Mouse (Mus musculus): ENCODE results near the gene Btf3. TPM values are rescaled to one million over a fixed set of nuclear protein-coding genes. Genes with fewer than 3 reads are reported as not detected.

Btf3 gene
- total RNA-seq, 2 experiments from 2014 or later, result 873 to 1,501 TPM

DNA sequence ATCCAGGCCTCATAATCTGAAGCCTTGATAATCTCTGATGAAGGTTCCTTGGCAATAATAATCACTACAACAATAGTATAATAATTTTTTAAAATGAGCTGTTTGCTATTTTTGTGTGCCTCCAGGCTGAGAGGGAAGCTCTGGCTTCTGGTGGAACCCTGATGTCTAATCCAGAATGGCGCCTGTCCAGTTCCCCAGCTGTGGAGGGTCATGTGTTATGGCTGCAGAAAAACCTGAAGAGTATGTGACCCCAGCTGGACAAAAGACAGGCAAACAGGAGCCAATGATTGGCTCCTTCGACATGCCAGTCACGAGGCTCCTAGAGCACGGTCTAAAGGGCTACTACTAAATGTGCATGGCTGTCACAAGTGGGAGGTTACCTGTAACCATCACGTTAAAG, 23.7 kb upstream of the Btf3 start:
- no peak for ATAC-seq (ENCODE audit: poor library complexity, severe bottlenecking)

DNA sequence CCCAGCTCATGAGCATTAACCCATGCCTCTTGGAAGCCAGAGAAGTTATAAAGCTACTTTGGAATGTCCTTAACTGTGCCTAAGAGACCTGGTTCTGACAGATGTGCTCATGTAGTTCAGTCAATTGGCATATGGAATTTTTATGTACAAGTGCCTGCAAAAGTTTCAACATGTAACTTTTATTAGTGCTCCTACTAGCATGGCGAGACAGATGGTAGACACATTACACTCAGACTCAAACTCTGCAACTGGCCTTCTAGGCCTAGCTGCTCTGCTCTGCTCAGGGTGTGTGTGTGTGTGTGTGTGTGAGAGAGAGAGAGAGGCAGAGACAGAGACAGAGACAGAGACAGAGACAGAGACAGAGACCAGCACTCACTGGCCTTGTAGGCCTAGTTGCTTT, 19.4 kb upstream of the Btf3 start:
- ATAC-seq (ENCODE audit: poor library complexity, severe bottlenecking), result no peak

DNA sequence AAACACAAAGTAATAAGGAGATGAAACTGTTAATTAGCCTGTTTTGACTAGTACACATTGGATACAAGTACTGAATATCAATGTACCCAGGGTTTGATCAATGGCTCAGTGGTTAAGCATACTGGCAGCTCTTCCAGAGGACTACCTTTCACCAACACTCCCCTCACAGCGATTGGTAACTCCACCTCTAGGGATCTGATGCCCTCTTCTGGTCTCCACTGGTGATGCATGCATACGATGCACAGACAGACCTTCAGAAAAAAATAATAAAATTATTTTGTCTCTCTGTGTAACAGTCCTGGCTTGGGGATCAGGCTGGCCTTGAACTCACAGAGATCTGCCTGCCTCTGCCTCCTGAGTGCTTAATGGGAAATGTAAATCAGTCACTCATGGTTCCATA, 15.3 kb upstream of the Btf3 start:
- ATAC-seq (ENCODE audit: poor library complexity, severe bottlenecking), result peak; percentile 43; the same call in 1 of the 2 replicates

DNA sequence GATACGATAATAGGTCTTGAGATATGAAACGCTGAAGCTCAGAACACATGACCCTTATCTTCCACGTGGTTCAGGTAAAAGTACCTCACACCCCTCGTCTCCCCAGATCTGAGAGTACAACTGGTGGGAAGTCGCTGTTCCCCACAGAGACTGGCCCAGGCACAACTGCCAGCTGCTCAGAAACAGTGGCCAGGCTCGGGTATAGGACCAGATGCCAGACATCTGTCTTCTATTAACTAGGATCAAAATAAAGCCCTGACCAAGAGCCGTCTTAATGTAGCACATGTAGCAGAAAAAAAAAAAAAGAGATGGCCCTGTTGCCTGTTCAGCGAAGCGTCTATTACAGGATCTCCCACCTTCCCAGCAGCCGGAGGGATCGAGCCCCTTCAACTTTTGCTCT, 8.2 kb upstream of the Btf3 start:
- ATAC-seq (ENCODE audit: poor library complexity, severe bottlenecking), result no peak

DNA sequence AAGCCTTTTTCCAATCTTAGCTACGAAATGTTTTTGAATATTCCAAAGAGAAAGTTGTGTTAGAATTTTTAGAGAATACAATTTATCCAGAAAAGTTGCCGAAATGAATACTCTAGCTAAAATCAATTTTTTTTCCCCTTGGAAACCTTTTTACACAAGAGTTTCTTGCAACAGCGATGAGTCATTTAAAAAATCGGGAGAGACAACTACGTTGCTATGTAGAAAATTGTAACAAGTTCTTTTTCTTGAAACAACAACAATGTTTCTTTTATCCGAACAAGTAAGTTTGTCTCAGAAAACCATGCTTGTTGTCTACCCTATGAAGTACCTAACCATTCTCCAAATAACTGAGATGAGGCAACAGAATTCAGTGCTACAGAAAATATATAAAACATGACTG, 1.1 kb upstream of the Btf3 start:
- ATAC-seq (ENCODE audit: poor library complexity, severe bottlenecking), result no peak

DNA sequence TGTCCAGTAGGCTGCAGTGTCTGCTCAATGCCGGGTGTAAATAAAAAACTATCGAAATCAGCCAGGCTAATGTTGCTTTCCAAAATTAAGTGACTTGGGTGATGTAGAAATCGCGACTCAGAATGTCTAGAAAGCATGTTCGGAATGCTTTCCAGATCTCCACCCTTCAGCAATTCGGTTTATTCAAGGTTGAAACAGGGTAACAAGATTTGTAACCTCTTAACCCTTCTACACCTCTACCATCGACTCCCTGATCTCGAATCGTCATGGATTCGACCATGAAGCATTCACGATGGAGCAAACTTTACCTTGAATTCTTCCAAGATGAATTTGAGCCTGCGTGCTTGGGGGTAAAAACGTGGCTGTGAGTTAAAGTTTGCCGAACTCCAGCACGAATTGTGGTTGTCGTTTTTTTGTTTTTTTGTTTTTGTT, 456 bp upstream of the Btf3 start:
- peak; percentile 13 for ATAC-seq (ENCODE audit: poor library complexity, severe bottlenecking)

DNA sequence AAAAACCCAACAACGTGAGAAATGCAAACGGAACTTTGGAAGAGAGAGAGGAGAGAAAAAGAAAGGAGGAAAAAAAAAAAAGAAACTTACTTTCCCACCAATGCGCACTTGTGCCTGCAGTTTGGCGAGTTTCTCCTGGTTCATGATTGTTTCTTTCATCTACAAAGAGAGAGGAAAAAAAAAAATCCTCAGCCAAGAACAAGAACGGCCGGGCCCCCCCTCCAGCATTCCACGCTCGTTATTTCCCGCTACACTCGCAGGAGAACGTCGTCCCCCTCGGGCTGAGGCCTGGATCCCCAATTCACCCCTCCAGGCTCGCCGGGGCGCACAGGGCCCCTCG, 696 bp downstream of the Btf3 start:
- no peak for ATAC-seq (ENCODE audit: poor library complexity, severe bottlenecking)

DNA sequence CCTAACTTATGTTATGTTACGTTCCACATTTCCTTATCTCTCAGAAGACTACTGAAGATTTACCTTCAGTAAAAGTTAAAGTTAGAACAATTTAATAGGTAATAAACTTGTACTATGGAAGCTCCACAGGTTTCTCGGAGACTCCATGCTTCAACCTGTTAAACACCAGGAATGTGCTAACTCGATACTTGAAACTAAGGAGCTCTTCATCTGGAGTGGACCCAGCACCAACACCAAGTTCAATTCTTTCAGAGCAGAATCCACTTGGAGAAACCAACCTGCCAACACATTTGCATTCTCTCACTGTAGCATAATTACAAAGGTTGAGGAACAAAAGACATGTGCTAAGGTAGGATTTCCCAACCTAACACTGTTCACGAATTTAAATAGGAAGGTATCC, 1.7 kb downstream of the Btf3 start:
- no peak for ATAC-seq (ENCODE audit: poor library complexity, severe bottlenecking)

DNA sequence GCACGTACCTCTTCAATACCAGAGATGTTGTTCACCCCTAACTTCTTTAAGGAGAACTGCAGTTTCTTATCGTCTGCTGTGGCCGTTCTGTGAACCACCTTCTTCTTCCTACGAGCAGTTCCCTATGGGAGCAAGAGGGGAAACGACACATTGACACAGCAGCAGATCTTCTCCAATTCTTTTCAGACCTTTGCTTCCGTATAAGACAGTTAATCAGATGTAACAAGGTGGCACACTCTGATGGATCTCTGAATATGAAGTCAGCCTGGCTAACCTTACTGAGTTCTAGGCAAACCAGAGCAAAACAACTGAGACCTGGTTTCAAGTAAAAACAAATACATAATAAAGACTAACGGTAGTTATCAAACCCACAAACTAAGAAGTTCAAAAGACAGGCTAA, 3.2 kb downstream of the Btf3 start:
- ATAC-seq (ENCODE audit: poor library complexity, severe bottlenecking), result no peak

DNA sequence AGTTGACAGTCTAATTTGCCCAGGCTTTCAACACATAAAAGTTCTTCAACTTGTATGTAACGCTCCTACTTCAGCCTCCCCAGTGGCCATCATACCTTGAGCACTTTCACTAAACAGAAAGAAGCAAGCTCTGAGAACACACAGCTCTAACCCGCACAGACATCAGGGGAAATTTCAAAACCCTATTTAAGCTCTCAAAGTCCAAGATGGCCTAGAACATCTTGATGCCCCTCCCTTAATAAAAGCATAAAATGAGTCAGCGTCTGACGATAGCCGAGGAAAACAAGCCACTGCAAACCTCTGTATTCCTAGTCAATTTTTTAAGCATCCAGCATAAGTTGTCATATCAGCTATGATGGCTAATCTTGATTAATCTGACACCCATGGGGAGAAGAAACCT, 5.2 kb downstream of the Btf3 start:
- no peak for ATAC-seq (ENCODE audit: poor library complexity, severe bottlenecking)

DNA sequence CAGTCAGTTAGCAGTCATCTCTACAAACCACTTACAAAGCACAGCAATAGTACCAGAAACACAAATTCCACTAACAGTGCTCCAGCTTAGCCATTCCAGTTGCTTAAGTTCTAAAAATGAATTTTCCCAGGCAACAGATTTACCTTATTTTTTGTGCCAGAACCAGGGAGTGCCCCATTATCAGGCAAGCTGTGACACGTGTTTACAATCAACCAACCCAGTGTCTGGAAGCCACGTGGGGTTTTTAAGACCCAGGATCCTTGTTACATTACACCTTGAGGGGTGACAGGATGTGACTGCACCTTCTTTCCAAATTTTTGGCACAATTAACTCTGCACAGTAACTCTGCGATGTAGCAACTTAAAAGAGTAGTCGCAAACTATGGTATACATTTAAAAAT, 8.1 kb downstream of the Btf3 start:
- no peak for ATAC-seq (ENCODE audit: poor library complexity, severe bottlenecking)

DNA sequence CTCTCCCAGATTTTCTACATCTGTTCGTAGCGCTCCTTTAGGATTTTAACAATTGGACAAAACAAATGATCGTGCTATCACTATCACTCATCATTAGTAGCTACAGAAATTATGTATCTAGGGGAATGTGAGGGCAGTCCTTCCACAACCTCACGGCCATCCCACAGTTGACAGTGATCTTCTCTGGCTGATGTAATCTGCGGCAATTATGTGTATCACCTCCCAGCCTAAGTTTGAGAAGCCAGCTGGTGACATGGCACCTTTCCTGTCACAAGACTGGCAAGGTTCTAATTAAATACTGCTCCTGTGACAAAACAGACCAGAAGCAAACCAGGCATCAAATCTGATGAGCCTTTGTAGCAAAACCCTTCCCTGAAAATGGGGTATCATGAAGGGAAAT, 8.8 kb downstream of the Btf3 start:
- no peak for ATAC-seq (ENCODE audit: poor library complexity, severe bottlenecking)

DNA sequence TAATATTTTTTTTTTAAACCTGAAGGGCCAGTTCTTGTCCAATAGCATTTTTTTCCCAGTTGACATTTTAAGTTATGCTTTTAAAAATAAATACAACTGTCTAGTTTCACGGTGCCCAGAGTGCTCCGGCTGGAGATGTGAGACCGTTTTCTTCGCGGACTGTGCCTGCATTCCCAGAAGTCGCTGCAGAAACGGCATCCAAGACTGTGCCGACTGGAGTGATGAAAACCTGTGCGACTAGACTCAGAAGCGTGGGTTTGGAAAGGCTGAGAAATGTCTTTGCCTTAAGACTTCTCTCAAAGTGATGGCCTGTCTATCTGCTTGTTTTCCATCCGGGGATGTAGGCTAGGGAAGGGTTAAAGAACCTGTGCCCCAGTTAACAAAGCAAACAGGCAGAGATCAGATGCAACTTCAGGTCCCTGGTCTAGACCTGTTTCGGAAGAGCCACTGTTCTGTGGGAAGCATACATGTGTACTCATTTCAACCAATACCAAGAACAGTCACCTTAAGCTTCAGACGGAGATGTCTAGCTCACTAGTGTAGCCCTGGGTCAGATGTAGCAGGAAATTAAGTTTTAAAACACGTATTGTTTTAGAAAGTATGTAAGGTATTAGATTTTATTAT, 9.8 kb downstream of the Btf3 start:
- no peak for ATAC-seq (ENCODE audit: poor library complexity, severe bottlenecking)

DNA sequence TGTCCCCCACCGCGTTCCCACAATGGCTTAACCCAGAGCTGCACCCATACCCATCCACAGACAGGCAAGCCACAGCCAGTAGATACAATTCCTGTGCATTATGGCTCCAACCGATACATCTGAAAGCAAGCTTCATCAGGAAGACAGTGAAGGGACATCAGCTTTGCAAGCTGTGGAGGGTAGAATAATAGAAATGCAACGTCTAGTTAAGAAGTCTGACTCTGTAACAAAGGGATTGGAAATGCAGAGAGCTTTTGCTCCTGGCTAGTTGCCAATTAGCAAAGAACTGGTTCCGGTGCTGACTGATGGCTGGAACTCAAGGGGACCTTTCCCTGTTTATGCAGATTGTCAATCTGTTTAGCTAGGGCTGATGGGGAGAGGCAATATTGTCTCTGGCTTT, 10.4 kb downstream of the Btf3 start:
- ATAC-seq (ENCODE audit: poor library complexity, severe bottlenecking), result no peak

DNA sequence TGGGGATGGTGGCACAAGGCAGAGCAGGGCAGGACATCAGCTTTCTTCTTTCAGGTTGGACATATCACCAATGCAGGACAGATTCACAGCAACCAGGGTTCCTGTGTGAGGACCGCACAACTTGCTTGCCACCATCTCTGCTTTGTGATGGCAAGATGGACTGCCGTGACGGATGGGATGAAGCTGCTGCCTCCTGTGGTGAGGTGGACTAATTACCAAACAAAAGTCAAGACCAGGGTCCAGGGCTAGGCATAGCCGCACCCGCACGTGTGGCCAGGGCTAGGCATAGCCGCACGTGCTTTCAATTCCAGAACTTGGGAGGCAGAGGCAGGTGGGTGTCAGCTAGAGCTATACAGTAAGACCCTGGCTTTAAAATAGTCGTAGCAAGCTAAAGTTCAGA, 11.5 kb downstream of the Btf3 start:
- ATAC-seq (ENCODE audit: poor library complexity, severe bottlenecking), result no peak

DNA sequence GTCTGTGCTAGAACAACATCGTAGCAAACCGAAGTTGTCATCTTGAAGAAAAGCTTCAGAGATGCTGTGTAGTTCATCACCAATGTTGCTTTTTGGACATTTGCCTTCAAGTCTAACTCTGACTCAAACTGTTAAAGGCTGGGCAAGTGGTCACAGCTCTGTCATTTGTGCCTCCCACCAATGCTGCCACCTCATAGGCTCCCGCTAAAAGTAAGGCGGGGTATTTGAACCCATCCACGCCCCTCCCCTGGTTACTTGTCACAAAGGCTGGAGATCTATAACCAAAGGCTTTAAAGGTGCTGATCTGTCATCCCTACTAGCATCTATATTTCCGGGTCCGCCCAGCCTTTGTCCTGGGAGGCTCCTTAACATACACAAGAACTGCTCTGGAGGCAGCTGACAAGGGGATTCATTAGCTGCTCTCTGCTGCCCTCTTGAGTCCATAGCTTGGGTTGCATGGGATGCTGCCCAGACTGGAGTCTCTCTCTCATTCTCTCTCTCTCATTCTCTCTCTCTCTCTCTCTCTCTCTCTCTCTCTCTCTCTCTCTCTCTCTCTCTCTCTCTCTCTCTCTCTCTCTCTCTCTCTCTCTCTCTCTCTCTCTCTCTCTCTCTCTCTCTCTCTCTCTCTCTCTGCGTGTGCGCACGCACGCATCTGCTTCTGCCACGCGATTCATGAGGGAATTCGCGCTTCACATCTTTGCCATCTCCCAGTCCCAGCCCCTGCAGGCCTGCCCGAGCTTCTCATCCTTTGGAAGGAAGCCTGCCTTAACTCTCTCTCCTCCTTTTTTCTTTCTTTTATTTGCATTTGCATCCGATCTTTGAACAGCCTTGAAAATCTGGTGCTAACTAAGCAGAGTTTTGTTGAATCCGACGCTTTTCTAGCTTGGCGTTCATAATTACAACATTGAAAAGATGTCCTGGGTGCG, 17.7 kb downstream of the Btf3 start:
- ATAC-seq (ENCODE audit: poor library complexity, severe bottlenecking), result peak; percentile 92

DNA sequence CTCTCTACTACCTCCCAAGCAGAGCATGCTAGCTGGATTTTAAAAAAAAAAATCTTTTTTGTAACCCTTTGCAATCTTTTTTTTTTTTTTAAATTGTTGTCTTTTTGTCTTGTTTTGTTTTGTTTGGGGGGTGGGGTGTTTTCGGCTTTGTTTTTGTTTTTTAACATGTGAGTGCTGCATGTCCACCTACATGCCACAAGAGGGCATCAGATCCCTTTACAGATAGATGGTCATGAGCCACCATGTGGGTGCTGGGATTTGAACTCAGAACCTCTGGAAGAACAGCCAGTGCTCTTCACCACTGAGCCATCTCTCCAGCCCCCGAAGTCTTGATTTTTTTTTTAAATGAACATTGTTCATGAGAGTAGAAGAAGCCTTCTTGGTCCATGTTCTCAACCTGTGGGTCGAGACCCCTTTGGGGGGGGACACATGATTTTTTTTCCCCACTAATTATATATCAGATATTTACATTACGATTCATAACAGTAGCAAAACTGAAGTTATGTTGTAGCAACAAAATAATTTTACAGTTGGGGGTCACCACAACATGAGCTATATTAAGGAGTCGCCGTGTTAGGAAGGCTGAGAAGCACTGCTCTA, 18.8 kb downstream of the Btf3 start:
- no peak for ATAC-seq (ENCODE audit: poor library complexity, severe bottlenecking)

DNA sequence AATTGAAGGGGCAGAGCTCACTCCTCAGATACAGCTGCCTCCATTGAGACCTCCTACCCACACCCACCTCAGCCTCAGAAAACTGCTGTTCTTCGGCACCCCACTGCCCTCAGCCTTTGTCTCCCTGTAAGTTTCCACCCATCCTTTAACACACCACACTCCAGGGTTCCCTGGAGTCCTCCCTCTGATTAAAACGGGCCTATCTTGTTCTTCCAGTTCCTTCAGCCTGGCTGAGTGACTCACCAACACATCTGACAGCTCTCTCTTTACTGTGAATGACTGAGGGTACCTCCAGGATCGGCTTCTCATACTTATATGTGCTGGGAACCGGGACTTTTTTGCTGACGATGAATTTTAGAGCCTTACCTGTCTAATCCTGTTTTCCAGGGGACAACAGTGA, 20.7 kb downstream of the Btf3 start:
- no peak for ATAC-seq (ENCODE audit: poor library complexity, severe bottlenecking)

DNA sequence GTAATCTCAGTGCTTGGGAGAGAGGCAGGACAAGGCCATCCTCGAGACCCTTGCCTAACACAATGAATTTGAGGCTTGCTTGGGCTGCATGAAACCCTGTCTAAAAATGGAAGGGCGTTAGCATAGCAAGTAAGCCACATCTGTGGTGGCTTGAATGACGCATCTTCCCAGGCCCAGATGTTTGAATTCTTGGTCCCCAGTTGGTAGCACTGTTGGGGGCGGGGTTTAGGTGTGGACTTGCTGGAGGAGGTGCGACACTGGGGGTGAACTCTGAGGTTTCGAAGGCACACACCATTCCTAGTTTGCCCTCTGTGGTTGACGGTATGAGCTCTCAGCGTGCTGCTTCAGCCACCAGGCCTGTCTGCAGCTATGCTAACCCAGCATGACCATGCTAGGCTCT, 25.1 kb downstream of the Btf3 start:
- ATAC-seq (ENCODE audit: poor library complexity, severe bottlenecking), result no peak

DNA sequence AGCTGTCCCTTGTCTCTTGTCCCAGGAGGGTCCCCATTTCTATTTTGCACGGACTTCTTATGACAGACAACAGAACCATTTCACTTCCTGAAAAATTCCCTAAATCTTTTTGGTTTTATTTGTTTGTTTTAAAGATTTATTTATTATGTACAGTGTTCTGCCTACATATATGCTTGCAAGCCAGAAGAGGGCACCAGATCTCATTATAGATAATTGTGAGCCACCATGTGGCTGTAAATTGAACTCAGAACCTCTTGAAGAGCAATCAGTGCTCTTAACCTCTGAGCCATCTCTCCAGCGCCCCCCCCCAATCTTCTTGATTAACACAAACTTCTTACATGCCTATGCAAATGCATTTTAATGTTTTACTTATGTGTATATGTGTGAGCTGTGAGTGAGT, 26.1 kb downstream of the Btf3 start:
- ATAC-seq (ENCODE audit: poor library complexity, severe bottlenecking), result no peak

DNA sequence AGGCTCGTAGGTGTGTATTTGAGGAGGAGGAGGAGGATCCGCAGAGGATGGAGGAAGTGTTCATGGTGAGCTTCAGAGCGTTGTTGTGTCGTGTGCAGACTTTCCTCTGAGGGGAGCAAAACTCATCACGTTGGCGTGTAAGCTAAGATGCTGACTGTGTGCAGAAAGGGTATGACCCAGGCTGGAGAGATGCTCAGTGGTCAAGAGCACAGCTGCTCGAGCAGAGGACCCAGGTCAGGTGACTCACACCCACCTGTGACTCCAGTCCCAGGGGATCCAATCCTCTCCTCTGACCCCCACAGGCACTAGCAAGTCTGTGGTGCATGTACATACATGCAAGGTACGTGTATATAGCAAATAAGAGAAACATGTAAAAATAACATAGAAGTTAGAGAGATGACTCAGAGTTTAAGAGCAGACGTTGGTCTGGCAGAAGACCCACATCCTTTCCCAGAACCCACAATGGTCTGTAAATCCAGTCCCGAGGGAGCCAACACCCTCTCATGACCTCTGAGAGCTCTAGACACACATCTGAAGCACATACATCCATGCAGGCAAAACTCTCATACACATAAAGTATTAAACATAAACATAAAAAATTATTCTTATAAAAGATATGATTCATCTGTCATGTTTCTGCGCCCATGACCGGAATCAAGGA, 35.7 kb downstream of the Btf3 start:
- ATAC-seq (ENCODE audit: poor library complexity, severe bottlenecking), result no peak

DNA sequence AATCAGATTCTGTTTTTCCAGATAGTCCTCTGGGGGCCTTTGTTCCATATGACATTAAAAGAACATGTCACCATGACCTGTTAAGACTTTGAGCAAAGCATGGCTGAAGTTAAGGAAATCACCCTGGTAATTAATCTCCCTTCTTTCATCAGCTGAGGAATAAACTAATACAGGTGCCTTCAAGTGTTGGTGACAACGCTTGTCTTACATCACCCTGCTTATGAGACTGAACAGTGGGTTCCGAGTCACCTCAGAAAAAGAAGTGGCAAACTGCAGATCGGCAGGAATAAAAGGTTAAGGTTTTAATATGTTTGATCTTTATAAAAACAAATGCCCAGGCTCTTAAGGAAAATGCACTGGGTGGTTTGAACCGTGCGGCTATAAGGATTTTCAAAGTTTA, 37.1 kb downstream of the Btf3 start, which contains the start of gene Gm21976:
Gm21976 (plus strand) TSS at position 202 of the 400 bp plus-strand sequence.
- no peak for ATAC-seq (ENCODE audit: poor library complexity, severe bottlenecking)

All from megakaryocyte, adult 5-6 weeks (primary cell).